Comparison of ENCODE assay signal across 16 mouse cellular contexts in genomic region chr1:33529543-33530232, GRCm38 (mm10).
A peak's percentile ranks its signal among the peaks of the same experiment; 100 is the strongest.
DNase-seq lines count a peak whose midpoint lies in the region; ATAC-seq and TF ChIP-seq lines count a peak whose summit lies in the region.
"Had no signal": no experiment of that assay in that cellular context is flagged by ENCODE, and none has a peak within 500 bp of the region (broad histone marks: within the 10 kb centered on the region; RNA-seq: fewer than 3 reads in every experiment).

No protein-coding gene starts in this region.

- H3K9me3 ChIP-seq in liver, postnatal 0 days (ENCODE audit: low read length), result no peaks in the 10 kb centered on the region
- H3K9me3 ChIP-seq in hindbrain, embryonic 11.5 days (ENCODE audit: control insufficient read depth, low read length), result no peaks in the 10 kb centered on the region
- H3K9me3 ChIP-seq in lung, postnatal 0 days (ENCODE audit: low read length), result no peaks in the 10 kb centered on the region
- H3K9me3 ChIP-seq: embryonic facial prominence, embryonic 13.5 days; hindbrain, embryonic 15.5 days; limb, embryonic 13.5 days; neural tube, embryonic 15.5 days had no signal

- no peak for TF ChIP-seq EP300 in liver, postnatal 0 days (IDR thresholded peaks at IDR 0.05; ENCODE audit: low read depth)
- no peak for TF ChIP-seq EP300 in lung, postnatal 0 days (IDR thresholded peaks at IDR 0.05)

- no peak overlapping the region; the same call in 1 of the 2 replicates for H3K27ac ChIP-seq in liver, postnatal 0 days (ENCODE audit: low read depth)
- no peak overlapping the region for H3K27ac ChIP-seq in hindbrain, embryonic 11.5 days (ENCODE audit: low read depth, low read length)
- H3K27ac ChIP-seq in lung, postnatal 0 days (ENCODE audit: low read length), result no peak overlapping the region
- H3K27ac ChIP-seq: embryonic facial prominence, embryonic 13.5 days; heart, adult 2 months; hindbrain, embryonic 15.5 days; limb, embryonic 13.5 days; neural tube, embryonic 15.5 days had no signal

- H3K4me2 ChIP-seq in liver, postnatal 0 days (ENCODE audit: low read depth, low read length), result no peak overlapping the region
- H3K4me2 ChIP-seq in myocyte (ENCODE audit: low read depth), result peak overlapping the region; percentile 41
- no peak overlapping the region for H3K4me2 ChIP-seq in hindbrain, embryonic 11.5 days (replicated peaks; ENCODE audit: low read depth, low read length)
- no peak overlapping the region for H3K4me2 ChIP-seq in lung, postnatal 0 days (replicated peaks; ENCODE audit: low read depth, low read length)
- H3K4me2 ChIP-seq: embryonic facial prominence, embryonic 13.5 days; hindbrain, embryonic 15.5 days; limb, embryonic 13.5 days; neural tube, embryonic 15.5 days had no signal

- H3K9ac ChIP-seq in liver, postnatal 0 days (replicated peaks), result no peak overlapping the region
- H3K9ac ChIP-seq in hindbrain, embryonic 11.5 days (ENCODE audit: low read depth, low read length), result no peak overlapping the region
- H3K9ac ChIP-seq in lung, postnatal 0 days (replicated peaks; ENCODE audit: low read depth), result no peak overlapping the region
- H3K9ac ChIP-seq: embryonic facial prominence, embryonic 13.5 days; hindbrain, embryonic 15.5 days; limb, embryonic 13.5 days; neural tube, embryonic 15.5 days had no signal

- 0 out of 2 replicates have a peak, but pooled peaks cover 2% of the 10 kb centered on the region for H3K4me1 ChIP-seq in liver, postnatal 0 days (ENCODE audit: insufficient read depth)
- no peaks in the 10 kb centered on the region for H3K4me1 ChIP-seq in hindbrain, embryonic 11.5 days (replicated peaks; ENCODE audit: control insufficient read depth, insufficient read depth, low read length)
- H3K4me1 ChIP-seq in lung, postnatal 0 days (ENCODE audit: insufficient read depth, low read depth, low read length), result no peaks in the 10 kb centered on the region
- H3K4me1 ChIP-seq: limb, embryonic 13.5 days had no signal

- TF ChIP-seq POLR2A in myocyte (IDR thresholded peaks at IDR 0.05; ENCODE audit: insufficient read length, low read depth), result no peak

- no peaks in the 10 kb centered on the region for H3K36me3 ChIP-seq in liver, postnatal 0 days (replicated peaks; ENCODE audit: insufficient read depth, low read length)
- no peaks in the 10 kb centered on the region for H3K36me3 ChIP-seq in myocyte (ENCODE audit: control insufficient read depth, insufficient read depth)
- no peaks in the 10 kb centered on the region for H3K36me3 ChIP-seq in hindbrain, embryonic 11.5 days (ENCODE audit: control insufficient read depth, insufficient read depth, low read length)
- no peaks in the 10 kb centered on the region for H3K36me3 ChIP-seq in lung, postnatal 0 days (ENCODE audit: insufficient read depth, low read length)
- H3K36me3 ChIP-seq: embryonic facial prominence, embryonic 13.5 days; hindbrain, embryonic 15.5 days; limb, embryonic 13.5 days; neural tube, embryonic 15.5 days had no signal

- peak; percentile 39 for DNase-seq in liver
- no peak for DNase-seq in liver, postnatal 0 days
- DNase-seq in Muller cell, postnatal 12 days (ENCODE audit: inconsistent ontology term), result peak; percentile 49
- peak; percentile 68 for DNase-seq in brain, adult 2 months (ENCODE audit: low read depth, low spot score)
- DNase-seq in hindbrain, embryonic 11.5 days (ENCODE audit: low spot score), result no peak
- DNase-seq in lung, postnatal 0 days (ENCODE audit: low spot score), result no peak
- DNase-seq: cerebellum, adult 18-20 months; heart, adult 2 months; kidney, adult 11 months; kidney, postnatal 14 days; retina, postnatal 1 day had no signal

- H3K4me3 ChIP-seq in liver, postnatal 0 days (ENCODE audit: low read depth, low read length), result no peak overlapping the region
- no peak overlapping the region for H3K4me3 ChIP-seq in myocyte
- no peak overlapping the region for H3K4me3 ChIP-seq in hindbrain, embryonic 11.5 days (ENCODE audit: low read depth, low read length)
- no peak overlapping the region for H3K4me3 ChIP-seq in lung, postnatal 0 days (ENCODE audit: low read depth, low read length)
- H3K4me3 ChIP-seq: embryonic facial prominence, embryonic 13.5 days; heart, adult 2 months; hindbrain, embryonic 15.5 days; limb, embryonic 13.5 days; neural tube, embryonic 15.5 days had no signal

- no peaks in the 10 kb centered on the region for H3K27me3 ChIP-seq in liver, postnatal 0 days (ENCODE audit: insufficient read depth, low read length)
- H3K27me3 ChIP-seq in myocyte (ENCODE audit: control insufficient read depth, insufficient read depth, insufficient read length), result no peaks in the 10 kb centered on the region
- H3K27me3 ChIP-seq in hindbrain, embryonic 11.5 days (ENCODE audit: control insufficient read depth, insufficient read depth, low read length), result no peaks in the 10 kb centered on the region
- no peaks in the 10 kb centered on the region for H3K27me3 ChIP-seq in lung, postnatal 0 days (replicated peaks; ENCODE audit: insufficient read depth, low read length)
- H3K27me3 ChIP-seq: embryonic facial prominence, embryonic 13.5 days; hindbrain, embryonic 15.5 days; limb, embryonic 13.5 days; neural tube, embryonic 15.5 days had no signal

- TF ChIP-seq CTCF in liver, postnatal 0 days (IDR thresholded peaks at IDR 0.05; ENCODE audit: low read depth), result no peak
- no peak for TF ChIP-seq CTCF in lung, postnatal 0 days (IDR thresholded peaks at IDR 0.05)

- no peaks in the 10 kb centered on the region for H3K79me2 ChIP-seq in myocyte (ENCODE audit: control insufficient read depth, insufficient read depth)

- 54% methylated on average over 8 of the region's 8 CpGs for WGBS in liver, postnatal 0 days (ENCODE audit: insufficient replicate concordance)
- 92% methylated on average over 8 of the region's 8 CpGs for WGBS in hindbrain, embryonic 11.5 days
- WGBS in lung, postnatal 0 days, result 73% methylated on average over 8 of the region's 8 CpGs

- H3ac ChIP-seq in myocyte (ENCODE audit: control insufficient read depth, insufficient read length), result no peak overlapping the region

- ATAC-seq in liver, postnatal 0 days, result no peak
- ATAC-seq in hindbrain, embryonic 11.5 days (ENCODE audit: low FRiP score), result no peak
- ATAC-seq in lung, postnatal 0 days, result no peak

TF ChIP-seq in myocyte, 11 proteins besides CTCF, POLR2A, EP300 and RAD21:
- no peak for TF ChIP-seq USF1 (IDR thresholded peaks at IDR 0.05; ENCODE audit: low read depth)
- TF ChIP-seq MYOG (IDR thresholded peaks at IDR 0.05; ENCODE audit: control insufficient read depth in 1 of 3, insufficient read depth in 1 of 3, insufficient read length in 2 of 3, low read depth in 2 of 3), result no peak
- no peak for TF ChIP-seq TCF3 (IDR thresholded peaks at IDR 0.05; ENCODE audit: insufficient read length, low read depth)
- TF ChIP-seq CEBPB (IDR thresholded peaks at IDR 0.05; ENCODE audit: insufficient read depth, poor library complexity, severe bottlenecking), result no peak
- TF ChIP-seq MAX (IDR thresholded peaks at IDR 0.05; ENCODE audit: low read depth), result no peak
- no peak for TF ChIP-seq E2F4 (IDR thresholded peaks at IDR 0.05; ENCODE audit: insufficient read depth)
- no peak for TF ChIP-seq POLR2AphosphoS2 (IDR thresholded peaks at IDR 0.05; ENCODE audit: insufficient read length, low read depth)
- no peak for TF ChIP-seq TCF12 (IDR thresholded peaks at IDR 0.05; ENCODE audit: insufficient read depth, poor library complexity, severe bottlenecking)
- TF ChIP-seq SRF (IDR thresholded peaks at IDR 0.05; ENCODE audit: control insufficient read depth, insufficient read length, low read depth), result no peak
- no peak for TF ChIP-seq REST (IDR thresholded peaks at IDR 0.05; ENCODE audit: insufficient read depth, insufficient read length)
- TF ChIP-seq MYOD1 (IDR thresholded peaks at IDR 0.05; ENCODE audit: control insufficient read depth in 1 of 3, insufficient read length in 2 of 3, low read depth in 2 of 3), result no peak

Comparison
In these comparisons a context has a peak if more than half of its experiments do, and no peak if none do; other contexts are left out.
1. DNase-seq: peak in liver (single experiment), Muller cell, postnatal 12 days (single experiment) and brain, adult 2 months (single experiment); none in liver, postnatal 0 days (single experiment), hindbrain, embryonic 11.5 days (single experiment) and lung, postnatal 0 days (single experiment).